Mouse (Mus musculus) heart, postnatal 0 days (tissue): ENCODE results near the gene Tmem274.

Experiments
- CTCF ChIP-seq: IDR thresholded peaks from 2 replicates; pipeline ENCODE4 v1.5.1; 2016; ENCODE audit warnings: antibody characterized with exemption, control low read depth, low read depth
- EP300 ChIP-seq: IDR thresholded peaks from 2 replicates; pipeline ENCODE4 v1.6.1; 2016; ENCODE audit warnings: antibody characterized with exemption, low read depth

DNA sequence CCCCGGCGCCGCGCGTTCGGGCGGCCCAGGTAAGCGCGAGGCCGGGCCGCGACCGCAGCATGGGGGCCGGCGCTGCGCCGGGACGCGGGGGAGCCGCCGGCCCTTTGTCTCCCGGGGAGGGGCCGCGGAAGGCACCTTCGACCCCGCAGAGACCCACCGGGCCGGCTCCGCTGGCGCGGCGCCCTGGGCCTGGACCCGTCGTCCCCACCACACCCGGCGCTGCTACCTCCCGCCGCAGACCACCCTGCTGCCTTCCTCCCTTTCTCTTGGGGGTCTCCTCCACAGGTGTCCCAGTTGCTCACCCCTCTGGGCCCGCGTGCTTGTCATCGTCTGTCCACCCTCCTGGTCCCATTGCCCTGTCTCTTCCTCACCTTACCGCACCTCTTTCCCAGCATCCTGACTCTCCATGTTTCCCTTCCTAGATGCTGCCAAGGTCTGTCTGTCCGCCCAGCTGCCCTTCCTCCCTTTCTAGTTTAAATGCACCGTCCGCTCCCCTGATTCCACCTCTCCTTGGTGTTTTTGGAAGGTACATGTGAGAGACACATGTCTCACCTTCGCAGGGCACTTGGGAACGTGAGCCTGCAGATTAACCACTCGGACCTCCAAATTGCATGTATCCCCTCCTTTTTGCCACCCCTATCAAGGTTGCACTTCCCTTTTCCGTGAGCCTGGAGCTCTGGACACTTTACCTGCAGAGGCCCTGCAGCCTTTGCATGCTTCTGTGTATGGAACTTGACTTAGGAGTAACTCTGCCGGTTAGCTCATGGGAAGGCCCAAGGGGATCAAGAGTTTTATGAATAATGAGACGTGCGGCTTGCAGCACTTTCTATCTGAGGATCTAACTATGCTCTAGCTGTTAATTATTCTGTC lies 41.4 kb downstream of the Tmem274 start:
- TF ChIP-seq EP300 (no peak), CTCF (no peak)
